In the genomic region with DNA sequence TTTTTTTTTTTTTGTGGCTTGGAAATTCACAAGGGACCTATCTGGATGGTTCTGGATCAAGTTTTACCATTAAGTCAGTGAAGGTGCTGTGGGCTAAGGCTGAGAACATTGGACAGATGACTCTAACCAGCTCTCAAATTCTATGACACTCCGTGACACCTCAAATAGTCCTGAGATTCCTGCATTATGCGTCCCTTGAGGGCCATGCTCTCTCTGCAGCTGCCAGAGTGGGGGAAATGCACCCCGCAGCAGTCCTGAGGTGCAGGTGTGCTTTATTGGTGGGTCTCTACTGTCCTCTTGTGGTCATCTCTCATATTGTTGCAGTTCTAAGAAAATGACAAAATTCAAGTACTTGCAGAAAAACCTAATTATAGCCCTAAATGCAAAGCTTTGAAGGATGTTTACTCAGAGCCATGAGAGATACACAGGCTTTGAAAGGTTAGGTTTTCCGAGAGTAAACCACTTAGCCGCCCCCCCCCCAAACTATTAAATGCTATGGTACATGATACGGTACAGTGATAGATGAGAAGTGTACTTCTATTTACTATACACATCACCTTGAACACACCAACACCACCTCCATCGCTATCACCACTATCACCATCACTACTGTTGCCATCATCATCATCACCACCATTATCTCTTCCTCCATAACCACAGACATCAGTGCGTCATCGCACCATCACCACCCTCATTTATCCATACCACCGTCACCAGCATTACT, we compare ENCODE assay signal across 9 mouse cellular contexts. TPM values are rescaled to one million over a fixed set of nuclear protein-coding genes. Genes with fewer than 3 reads are reported as not detected.
DNase-seq lines count a peak whose midpoint lies in the region; ATAC-seq and TF ChIP-seq lines count a peak whose summit lies in the region.
"Had no signal": no experiment of that assay in that cellular context is flagged by ENCODE, and none has a peak within 500 bp of the region (broad histone marks: within the 10 kb centered on the region; RNA-seq: fewer than 3 reads in every experiment).

No protein-coding gene starts in this region.

- DNase-seq in kidney, adult 2 months, result peak; percentile 10
- DNase-seq in kidney, adult 11 months, result no peak
- peak; percentile 27 for DNase-seq in CD4-positive helper T cell, adult 2 months (ENCODE audit: low read depth, low spot score)
- peak; percentile 31 for DNase-seq in left cerebral cortex, postnatal 4 days
- peak; percentile 68 for DNase-seq in splenic B cell, adult 2 months (ENCODE audit: low read depth, low spot score)
- DNase-seq in gastrocnemius, adult 8-10 months (ENCODE audit: low spot score in 2 of 2), result no peak
- no peak for DNase-seq in cerebellum, postnatal 25 days

- intact Hi-C loops in left cerebral cortex, postnatal 4 days (cut with DNase I), result no loop called here

- peak; percentile 52 for TF ChIP-seq CTCF in kidney, adult 2 months (conservative IDR thresholded peaks at IDR 0.05; ENCODE audit: insufficient read depth, insufficient read length, low read depth, low read length)

- no peak overlapping the region for H3K27ac ChIP-seq in kidney, adult 2 months (ENCODE audit: insufficient read depth, low read depth, low read length)
- H3K27ac ChIP-seq: limb, embryonic 15.5 days had no signal

- H3K36me3 ChIP-seq in kidney, adult 2 months (ENCODE audit: control insufficient read depth, insufficient read depth, low read length), result no peaks in the 10 kb centered on the region
- H3K36me3 ChIP-seq in splenic B cell, adult 2 months (ENCODE audit: control insufficient read depth, insufficient read depth, low read length, poor library complexity, severe bottlenecking), result no peaks in the 10 kb centered on the region
- H3K36me3 ChIP-seq: limb, embryonic 15.5 days had no signal

- WGBS in kidney, adult 2 months, result 55% methylated on average over 10 of the region's 10 CpGs

- ATAC-seq in common myeloid progenitor, adult 5-6 weeks (replicated peaks; ENCODE audit: low read depth, poor library complexity, severe bottlenecking), result peak; percentile 99

- H3K4me3 ChIP-seq in kidney, adult 2 months (ENCODE audit: insufficient read depth, low read depth, low read length), result no peak overlapping the region
- H3K4me3 ChIP-seq: limb, embryonic 15.5 days had no signal

- H3K4me1 ChIP-seq in kidney, adult 2 months (ENCODE audit: control insufficient read depth, insufficient read depth, low read length), result no peaks in the 10 kb centered on the region
- H3K4me1 ChIP-seq: limb, embryonic 15.5 days had no signal

- TF ChIP-seq POLR2A in kidney, adult 2 months (IDR thresholded peaks at IDR 0.05; ENCODE audit: low read depth, low read length), result no peak

- no peaks in the 10 kb centered on the region for H3K27me3 ChIP-seq in kidney, adult 2 months (replicated peaks; ENCODE audit: control insufficient read depth, insufficient read depth, low read length)
- H3K27me3 ChIP-seq in splenic B cell, adult 2 months (ENCODE audit: control insufficient read depth, insufficient read depth, low read length, poor library complexity, severe bottlenecking), result no peaks in the 10 kb centered on the region
- H3K27me3 ChIP-seq: limb, embryonic 15.5 days had no signal

RNA-seq across cellular contexts. Expression of gene Tmed3, which starts 17.2 kb away (rescaled TPM):
- 82.4 and 87.7 TPM in 2 replicates for polyA plus RNA-seq in kidney, adult 2 months (2012; rRNA removed)
- 98.8 and 113 TPM in 2 replicates for total RNA-seq in common myeloid progenitor, adult 5-6 weeks (2017)
- total RNA-seq in left cerebral cortex, postnatal 4 days (2021), result 10 to 100 TPM; 25.0 to 25.9 TPM
- 10 to 100 TPM; 11.8 to 14.8 (median 13.9) TPM for total RNA-seq in gastrocnemius, adult 8-10 months (2022)

RNA-seq across cellular contexts. Expression of gene Ankrd34c, which starts 50.6 kb away (rescaled TPM):
- polyA plus RNA-seq in kidney, adult 2 months (2012; rRNA removed), result not detected in 2 replicates
- not detected in 2 replicates for total RNA-seq in common myeloid progenitor, adult 5-6 weeks (2017)
- total RNA-seq in left cerebral cortex, postnatal 4 days (2021), result 1 to 10 TPM; 3.2 to 3.5 TPM
- not detected for total RNA-seq in gastrocnemius, adult 8-10 months (2022)

Comparison
In these comparisons a context has a peak if more than half of its experiments do, and no peak if none do; other contexts are left out.
1. DNase-seq: peak in kidney, adult 2 months (single experiment), CD4-positive helper T cell, adult 2 months (single experiment), left cerebral cortex, postnatal 4 days (single experiment) and splenic B cell, adult 2 months (single experiment); none in kidney, adult 11 months (single experiment), gastrocnemius, adult 8-10 months (0 of 2) and cerebellum, postnatal 25 days (0 of 2).